Mouse (Mus musculus) erythroblast, embryonic 14.5 days (primary cell): ENCODE measurements around the gene Mafg. TPM values are rescaled to one million over a fixed set of nuclear protein-coding genes. Genes with fewer than 3 reads are reported as not detected.
"Not testable (repeated sequence)": the region's sequence is repeated elsewhere in the genome, so short reads cannot be mapped to it uniquely, and the experiment has no call there.

Experiments
- H3K27me3 ChIP-seq: 2 replicates; pipeline ENCODE4 v1.6.1; 2012; ENCODE audit warnings: inconsistent platforms; ENCODE audit not compliant: control insufficient read depth
- H3K36me3 ChIP-seq: 2 replicates; pipeline ENCODE4 v1.6.1; 2012; ENCODE audit warnings: mild to moderate bottlenecking, inconsistent platforms; ENCODE audit not compliant: control insufficient read depth
- H3K4me1 ChIP-seq: 2 replicates; pipeline ENCODE4 v1.6.1; 2012; ENCODE audit warnings: inconsistent platforms; ENCODE audit not compliant: control insufficient read depth
- H3K4me3 ChIP-seq: replicated peaks from 2 replicates; pipeline ENCODE3; 2012; ENCODE audit warnings: moderate library complexity, mild to moderate bottlenecking, inconsistent platforms
- H3K9me3 ChIP-seq: 2 replicates; pipeline ENCODE4 v1.6.1; 2012; ENCODE audit warnings: low read length, inconsistent platforms, mixed read lengths; ENCODE audit not compliant: control insufficient read depth
- GATA1 ChIP-seq: IDR thresholded peaks from 2 replicates; pipeline ENCODE4 v1.6.1; 2012; ENCODE audit warnings: low read length, inconsistent platforms, mixed read lengths
- TAL1 ChIP-seq: IDR thresholded peaks from 3 replicates; pipeline ENCODE4 v1.6.1; 2012; ENCODE audit warnings: low read length, inconsistent platforms, mixed read lengths
- polyA plus RNA-seq: library from polyadenylated mRNA; stranded (reverse); fragments of >175 nt; gene quantifications from 2 replicates; pipeline ENCODE4 v1.2.3, GENCODE M21; 2012

The Mafg gene
- 18.3 and 20.4 TPM in 2 replicates for polyA plus RNA-seq

DNA sequence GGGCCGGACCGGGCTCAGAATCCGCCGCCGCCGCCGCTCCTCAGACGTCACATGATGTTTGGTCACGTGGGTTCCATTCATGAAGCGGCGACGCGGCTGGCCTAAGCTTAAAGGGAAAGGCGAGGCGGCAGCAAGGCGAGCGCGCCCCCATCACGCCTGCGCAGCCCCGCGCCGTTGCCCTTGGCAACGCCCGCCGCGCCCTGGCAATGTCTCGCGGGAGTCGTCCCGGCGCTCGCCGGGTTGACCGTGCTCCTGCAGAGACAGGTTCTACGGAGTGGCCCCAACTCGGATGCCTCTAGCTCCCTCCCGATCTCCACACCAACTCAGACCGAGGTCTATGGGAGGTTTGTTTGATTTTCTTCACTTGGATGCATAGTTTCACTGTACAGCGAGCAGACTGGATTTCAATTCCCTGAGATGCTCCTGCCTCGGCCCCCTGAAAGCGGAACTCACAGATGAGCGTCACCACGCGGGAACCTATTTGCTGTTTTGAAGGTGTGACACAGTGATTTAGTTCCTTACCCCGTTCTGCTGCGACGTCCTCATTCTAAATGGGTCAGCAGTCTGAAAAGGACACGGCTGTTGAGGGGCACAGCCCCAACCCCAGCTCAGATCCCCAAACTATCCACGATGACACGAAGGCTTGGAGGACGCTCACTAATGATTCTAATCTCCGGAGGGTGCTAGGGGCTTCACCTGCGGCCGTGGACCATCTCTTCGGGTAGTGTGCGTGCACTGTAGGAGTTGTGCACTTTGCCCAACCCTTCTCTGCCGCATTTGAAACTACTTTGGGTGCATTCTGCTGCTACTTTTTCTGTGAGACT, at the start of gene Mafg:
Mafg (minus strand) TSS at position 81 of the 824 bp plus-strand sequence.
- Histone ChIP-seq H3K36me3 (peaks cover 32% of the 10 kb centered on the region), H3K9me3 (no peaks in the 10 kb centered on the region), H3K4me1 (peaks cover 65% of the 10 kb centered on the region), H3K27me3 (no peaks in the 10 kb centered on the region), H3K4me3 (peak within 1 kb of the TSS; percentile 83)
- no peak for TF ChIP-seq GATA1
- no peak for TF ChIP-seq TAL1

DNA sequence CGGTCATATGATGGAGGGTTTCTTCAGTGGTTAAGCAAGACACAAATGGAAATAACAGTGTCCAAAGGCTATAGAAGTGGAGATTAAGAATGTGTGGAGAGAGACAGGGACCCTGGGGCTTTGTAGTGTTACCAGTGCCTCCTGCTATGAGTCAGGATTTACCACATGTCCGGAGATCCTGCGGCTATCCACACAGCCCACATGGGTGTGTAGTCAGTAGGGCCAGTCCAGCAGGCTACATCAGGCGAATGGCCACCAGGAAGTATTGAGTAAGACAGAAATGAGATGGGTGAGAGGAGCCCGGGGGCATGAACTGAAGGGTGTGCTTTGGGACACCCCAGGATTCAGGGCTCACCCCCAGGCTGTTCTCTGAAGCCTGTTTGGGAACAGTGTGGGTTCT, 49.3 kb upstream of the Mafg start:
- Histone ChIP-seq H3K9me3 (no peaks in the 10 kb centered on the region), H3K4me3 (no peak overlapping the region), H3K27me3 (no peaks in the 10 kb centered on the region), H3K36me3 (peaks cover 88% of the 10 kb centered on the region), H3K4me1 (no peaks in the 10 kb centered on the region; the same call in 1 of the 2 replicates)
- TF ChIP-seq TAL1 = no peak
- no peak for TF ChIP-seq GATA1

DNA sequence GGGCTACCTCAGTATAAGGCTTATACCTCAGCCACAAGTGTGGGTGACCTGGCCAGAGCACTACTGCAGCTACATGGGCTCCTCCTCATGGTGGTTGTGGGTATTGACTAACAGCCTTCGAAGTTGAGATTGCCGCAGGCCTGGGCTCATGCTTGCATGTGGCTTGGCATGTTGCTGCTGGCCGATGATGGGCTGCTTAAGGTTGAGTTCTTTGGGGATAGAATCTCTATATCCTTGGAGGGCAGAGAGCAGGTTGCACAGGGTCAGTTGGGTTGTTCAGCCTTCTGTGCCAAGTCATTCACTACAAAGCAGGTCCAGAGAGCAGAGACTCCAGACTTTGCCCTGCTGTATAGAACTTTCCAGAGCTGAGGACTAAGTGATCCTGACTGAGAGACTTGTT, 46.5 kb upstream of the Mafg start:
- Histone ChIP-seq H3K4me1 (peaks cover 10% of the 10 kb centered on the region), H3K4me3 (no peak overlapping the region), H3K9me3 (no peaks in the 10 kb centered on the region), H3K27me3 (no peaks in the 10 kb centered on the region), H3K36me3 (peaks cover 83% of the 10 kb centered on the region)
- TF ChIP-seq GATA1 = no peak
- TF ChIP-seq TAL1 = no peak

DNA sequence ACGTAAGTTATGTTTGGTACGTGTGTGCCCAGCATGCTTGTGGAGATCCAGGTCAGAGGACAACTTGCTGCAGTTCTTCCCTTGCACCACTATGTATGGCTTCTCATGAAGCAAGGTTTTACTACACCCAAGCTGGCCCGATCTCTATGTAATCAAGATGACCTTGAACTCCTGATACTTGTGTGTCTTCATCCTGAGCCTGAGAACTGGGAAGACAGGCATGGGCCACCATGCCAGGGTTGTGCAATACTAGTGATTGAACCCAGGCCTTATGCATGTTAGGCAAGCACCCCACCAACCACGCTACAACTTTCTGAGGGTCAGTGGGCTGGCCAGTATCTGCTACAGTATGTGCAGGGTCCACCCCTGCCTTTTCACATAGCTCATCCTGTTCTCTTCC, 43.6 kb upstream of the Mafg start:
- H3K4me3 ChIP-seq = no peak overlapping the region
- H3K4me1 ChIP-seq = peaks cover 34% of the 10 kb centered on the region
- peaks cover 61% of the 10 kb centered on the region for H3K36me3 ChIP-seq
- no peaks in the 10 kb centered on the region for H3K9me3 ChIP-seq
- no peak for TF ChIP-seq TAL1
- TF ChIP-seq GATA1 = no peak
- no peaks in the 10 kb centered on the region for H3K27me3 ChIP-seq

DNA sequence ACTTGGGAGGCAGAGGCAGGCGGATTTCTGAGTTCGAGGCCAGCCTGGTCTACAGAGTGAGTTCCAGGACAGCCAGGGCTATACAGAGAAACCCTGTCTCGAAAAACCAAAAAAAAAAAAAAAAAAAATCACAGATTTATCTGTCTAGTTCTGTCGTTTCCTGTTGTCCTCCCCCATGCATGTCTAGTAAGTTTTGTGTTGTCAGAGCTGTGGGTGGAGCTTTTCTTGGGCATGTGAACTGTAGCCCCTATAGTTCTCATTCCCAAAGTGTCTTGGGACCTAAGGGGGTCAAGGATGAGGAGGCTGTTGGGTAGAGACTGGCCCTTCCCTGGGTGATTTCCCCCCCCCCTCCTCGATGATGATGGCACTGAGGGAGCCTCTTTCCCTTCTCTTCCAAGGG, 42.5 kb upstream of the Mafg start:
- not testable (repeated sequence) for H3K4me3 ChIP-seq, H3K9me3 ChIP-seq, H3K27me3 ChIP-seq
- Histone ChIP-seq H3K4me1 (peaks cover 35% of the 10 kb centered on the region), H3K36me3 (peaks cover 55% of the 10 kb centered on the region)

GRCm38 (mm10) chr11:120673594-120674122, 40.3 kb upstream of the Mafg start:
- no peak for TF ChIP-seq GATA1
- no peak for TF ChIP-seq TAL1
- Histone ChIP-seq H3K4me1 (peaks cover 35% of the 10 kb centered on the region), H3K4me3 (peak overlapping the region; percentile 84), H3K36me3 (peaks cover 34% of the 10 kb centered on the region), H3K27me3 (peaks cover 8% of the 10 kb centered on the region), H3K9me3 (no peaks in the 10 kb centered on the region)

DNA sequence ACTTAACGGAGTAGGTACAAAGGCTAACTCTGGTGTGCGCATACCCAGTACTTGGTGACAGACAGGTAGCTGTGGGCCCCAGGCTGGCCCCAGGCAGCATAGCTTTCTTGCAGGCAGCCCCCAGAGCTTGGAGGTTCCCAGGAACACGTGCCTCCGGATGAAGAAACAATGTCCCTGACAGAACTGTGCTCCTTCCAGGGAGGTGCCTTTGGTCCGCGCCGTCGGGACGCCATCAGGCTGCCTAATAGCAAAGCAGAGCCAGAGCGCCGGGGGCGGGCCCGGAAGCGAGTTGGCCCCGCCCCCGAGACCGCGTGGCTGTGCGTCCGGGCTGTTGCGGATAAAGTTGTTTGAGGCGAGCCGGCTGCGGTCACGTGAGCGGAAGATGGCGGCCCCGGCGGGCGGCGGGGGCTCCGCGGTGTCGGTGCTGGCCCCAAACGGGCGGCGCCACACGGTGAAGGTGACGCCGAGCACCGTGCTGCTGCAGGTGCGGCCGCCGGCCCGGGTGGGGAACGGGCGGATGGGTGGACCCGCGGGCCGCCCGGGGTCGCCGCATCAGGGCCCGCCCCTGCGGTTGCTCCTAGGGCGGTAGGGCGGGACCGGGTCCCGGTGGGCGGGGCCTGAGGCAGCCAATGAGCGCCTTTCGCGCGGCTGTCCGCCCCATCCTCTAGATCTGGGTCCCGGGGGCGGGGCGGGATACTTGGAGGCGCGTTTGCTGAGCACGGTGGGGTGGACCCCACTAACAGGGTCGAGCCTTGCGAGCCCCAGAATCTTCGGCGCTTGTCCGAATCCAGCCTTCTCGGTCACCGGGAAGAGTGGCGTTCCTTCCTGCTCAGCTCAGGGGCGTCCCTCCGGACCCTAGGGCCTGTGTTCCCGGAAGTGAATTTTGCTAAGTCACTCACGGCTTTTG, 39.5 kb upstream of the Mafg start, which contains the start of gene Aspscr1:
Aspscr1 (plus strand) TSS at position 287 of the 907 bp plus-strand sequence.
- Histone ChIP-seq H3K27me3 (peaks cover 8% of the 10 kb centered on the region), H3K9me3 (no peaks in the 10 kb centered on the region)
- TF ChIP-seq GATA1 (no peak), TAL1 (no peak)

DNA sequence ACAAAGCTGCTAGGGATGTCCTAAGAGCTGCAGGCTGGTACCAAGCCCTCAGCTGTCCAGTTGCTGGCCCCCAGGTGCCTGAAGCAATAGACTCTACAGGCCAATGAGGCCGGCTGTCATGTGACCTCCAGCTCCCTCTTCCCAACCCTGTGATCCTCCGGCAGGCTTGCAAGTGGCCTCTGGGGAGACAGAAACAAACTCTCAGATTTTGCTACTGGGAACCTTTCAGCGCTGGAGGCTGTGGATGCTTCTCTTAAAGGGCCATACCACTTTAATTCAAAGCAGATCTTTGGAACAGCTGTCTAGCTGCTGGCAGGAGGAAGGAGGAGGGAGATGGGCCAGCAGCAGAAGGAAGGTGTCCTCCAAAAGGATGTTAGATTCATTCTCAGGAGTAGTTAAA, 33.2 kb upstream of the Mafg start:
- no peaks in the 10 kb centered on the region for H3K36me3 ChIP-seq
- peaks cover 2% of the 10 kb centered on the region; the same call in 1 of the 2 replicates for H3K4me1 ChIP-seq
- no peak for TF ChIP-seq GATA1
- TF ChIP-seq TAL1 = no peak
- H3K4me3 ChIP-seq = no peak overlapping the region
- H3K9me3 ChIP-seq = no peaks in the 10 kb centered on the region; the same call in 1 of the 2 replicates
- peaks cover 56% of the 10 kb centered on the region for H3K27me3 ChIP-seq

More for the DNA sequence above, 39.5 kb upstream of the Mafg start, which contains the start of gene Aspscr1:
- H3K36me3 ChIP-seq = peaks cover 26% of the 10 kb centered on the region
- H3K4me1 ChIP-seq = peaks cover 35% of the 10 kb centered on the region
- peak within 1 kb of the TSS; percentile 84 for H3K4me3 ChIP-seq

DNA sequence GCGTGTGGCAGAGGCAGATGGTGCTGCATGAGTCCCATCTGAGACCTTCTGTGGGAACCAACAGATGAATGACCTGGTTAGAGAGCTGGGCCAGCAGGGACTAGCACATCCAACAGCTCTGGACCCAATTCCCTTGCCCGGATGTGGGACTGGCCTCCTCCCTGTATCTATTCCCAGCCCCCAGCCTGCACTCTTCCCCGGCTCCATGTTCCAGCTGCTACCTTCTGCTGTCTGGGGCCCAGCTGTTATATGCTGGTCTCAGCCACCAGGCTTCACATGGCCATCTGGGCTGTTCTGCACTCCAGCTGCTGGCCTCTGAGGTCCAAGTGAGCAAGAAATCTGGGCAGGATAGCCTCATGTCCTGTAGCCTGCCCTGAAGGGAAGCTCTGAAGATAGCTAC, 32.0 kb upstream of the Mafg start:
- Histone ChIP-seq H3K4me1 (peaks cover 4% of the 10 kb centered on the region), H3K4me3 (no peak overlapping the region), H3K36me3 (no peaks in the 10 kb centered on the region), H3K9me3 (peaks cover 3% of the 10 kb centered on the region; the same call in 1 of the 2 replicates), H3K27me3 (peaks cover 69% of the 10 kb centered on the region)
- TF ChIP-seq TAL1 = no peak
- TF ChIP-seq GATA1 = no peak
